Mouse (Mus musculus) embryonic facial prominence, embryonic 12.5 days (tissue): Measurements from ENCODE around the gene Olfr272. TPM values are rescaled to one million over a fixed set of nuclear protein-coding genes. Genes with fewer than 3 reads are reported as not detected.

ENCODE experiments used
- polyA plus RNA-seq: library from polyadenylated mRNA; unstranded; fragments of >200 nt; fragmentation: Nextera tagmentation; extraction: Ambion mirVana; gene quantifications from 2 replicates; pipeline ENCODE4 v1.2.1, GENCODE M21; 2016

The Olfr272 gene
- polyA plus RNA-seq, 1 experiment from 2014 or later: not detected

Other genes with a start within 250 kb of the Olfr272 start
- not detected in 2 replicates for gene Olfr275, start 104.6 kb downstream of the Olfr272 start, polyA plus RNA-seq
- not detected in 2 replicates for gene Olfr273, start 59.9 kb downstream of the Olfr272 start, polyA plus RNA-seq
- not detected in 2 replicates for gene Olfr270, start 45.4 kb upstream of the Olfr272 start, polyA plus RNA-seq
- gene Nipsnap3a, start 70.1 kb upstream of the Olfr272 start, polyA plus RNA-seq: not detected in 2 replicates
- 69.0 and 72.6 TPM in 2 replicates for gene Nipsnap3b, start 92.7 kb upstream of the Olfr272 start, polyA plus RNA-seq
- 7.9 and 8.4 TPM in 2 replicates for gene Abca1, start 240.7 kb upstream of the Olfr272 start, polyA plus RNA-seq